Mouse (Mus musculus) myocyte (in vitro differentiated cells): ENCODE data around the gene Aars2. TPM values are rescaled to one million over a fixed set of nuclear protein-coding genes. Genes with fewer than 3 reads are reported as not detected.

ENCODE experiments used
- H3K27me3 ChIP-seq: one replicate; pipeline ENCODE4 v1.6.1; 2011; ENCODE audit not compliant: control insufficient read depth, insufficient read depth, insufficient read length
- H3K36me3 ChIP-seq: one replicate; pipeline ENCODE4 v1.6.1; 2011; ENCODE audit not compliant: control insufficient read depth, insufficient read depth
- H3K4me2 ChIP-seq: one replicate; pipeline ENCODE4 v1.6.1; 2011; ENCODE audit warnings: low read depth, control low read depth
- H3K4me3 ChIP-seq: one replicate; pipeline ENCODE4 v1.5.1; 2011; ENCODE audit warnings: mild to moderate bottlenecking, control low read depth, moderate library complexity
- H3K79me2 ChIP-seq: one replicate; pipeline ENCODE4 v1.6.1; 2011; ENCODE audit not compliant: control insufficient read depth, insufficient read depth
- H3ac ChIP-seq: one replicate; pipeline ENCODE4 v1.6.1; 2011; ENCODE audit not compliant: control insufficient read depth, insufficient read length
- CEBPB ChIP-seq: IDR thresholded peaks from 2 replicates; pipeline ENCODE4 v1.6.1; 2011; ENCODE audit warnings: mild to moderate bottlenecking, moderate library complexity; ENCODE audit not compliant: poor library complexity, insufficient read depth, severe bottlenecking
- E2F4 ChIP-seq: IDR thresholded peaks from one replicate; pipeline ENCODE4 v1.6.1; 2011; ENCODE audit warnings: mild to moderate bottlenecking, control low read depth, moderate library complexity; ENCODE audit not compliant: insufficient read depth
- MAX ChIP-seq: IDR thresholded peaks from one replicate; pipeline ENCODE4 v1.6.1; 2011; ENCODE audit warnings: low read depth, mild to moderate bottlenecking, control low read depth
- MYOD1 ChIP-seq, 3 experiments: IDR thresholded peaks; one replicate each; pipeline ENCODE4 v1.6.1; 2011; ENCODE audit warnings: control low read depth in 2 of 3, low read depth in 2 of 3, mild to moderate bottlenecking in 2 of 3, moderate library complexity in 1 of 3; ENCODE audit not compliant: insufficient read length in 2 of 3, control insufficient read depth in 1 of 3
- MYOG ChIP-seq, 3 experiments: IDR thresholded peaks; one replicate each; pipeline ENCODE4 v1.6.1; 2011; ENCODE audit warnings: control low read depth in 2 of 3, low read depth in 2 of 3, mild to moderate bottlenecking in 2 of 3; ENCODE audit not compliant: insufficient read length in 2 of 3, control insufficient read depth in 1 of 3, insufficient read depth in 1 of 3
- POLR2A ChIP-seq: IDR thresholded peaks from one replicate; pipeline ENCODE4 v1.6.1; 2011; ENCODE audit warnings: low read depth, mild to moderate bottlenecking, control low read depth, moderate library complexity; ENCODE audit not compliant: insufficient read length
- POLR2AphosphoS2 ChIP-seq: IDR thresholded peaks from one replicate; pipeline ENCODE4 v1.6.1; 2011; ENCODE audit warnings: low read depth, control low read depth; ENCODE audit not compliant: insufficient read length
- REST ChIP-seq: IDR thresholded peaks from one replicate; pipeline ENCODE4 v1.6.1; 2011; ENCODE audit warnings: mild to moderate bottlenecking, control low read depth, moderate library complexity; ENCODE audit not compliant: insufficient read depth, insufficient read length
- SRF ChIP-seq: IDR thresholded peaks from one replicate; pipeline ENCODE4 v1.6.1; 2011; ENCODE audit warnings: low read depth; ENCODE audit not compliant: control insufficient read depth, insufficient read length
- TCF12 ChIP-seq: IDR thresholded peaks from one replicate; pipeline ENCODE4 v1.6.1; 2011; ENCODE audit warnings: mild to moderate bottlenecking, control low read depth; ENCODE audit not compliant: poor library complexity, insufficient read depth, severe bottlenecking
- TCF3 ChIP-seq: IDR thresholded peaks from one replicate; pipeline ENCODE4 v1.6.1; 2011; ENCODE audit warnings: low read depth, control low read depth; ENCODE audit not compliant: insufficient read length
- USF1 ChIP-seq: IDR thresholded peaks from one replicate; pipeline ENCODE4 v1.6.1; 2011; ENCODE audit warnings: low read depth, mild to moderate bottlenecking, control low read depth, moderate library complexity
- polyA plus RNA-seq: library from polyadenylated mRNA; unstranded; fragments of >200 nt; fragmentation: generic; extraction: Trizol; gene quantifications from one replicate; pipeline ENCODE4 v1.2.1, GENCODE M21; 2012; ENCODE audit warnings: missing spikeins

Aars2 gene
- polyA plus RNA-seq, 1 experiment: 15.5 TPM

DNA sequence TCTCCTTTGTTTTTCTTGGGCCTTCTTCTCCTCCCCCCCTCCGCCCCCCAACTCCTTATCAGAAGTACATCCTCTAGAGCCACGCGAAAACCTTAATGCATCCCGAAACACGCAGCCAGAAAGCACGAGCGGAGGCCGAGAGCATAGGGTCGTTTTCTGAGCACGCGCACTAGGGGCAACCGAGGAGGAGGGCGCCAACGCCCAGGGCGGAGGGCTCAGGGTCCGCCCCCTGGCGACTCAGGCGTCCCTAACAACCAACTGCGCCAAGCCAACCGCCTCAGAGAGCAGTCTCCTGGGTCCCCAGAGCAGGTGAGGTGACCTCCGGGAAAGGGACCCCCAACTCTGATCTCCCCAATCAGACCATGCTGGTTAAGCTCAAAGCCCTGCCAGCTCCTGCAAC, 16.6 kb downstream of the Aars2 start, which contains the start of gene Tcte1:
Gene Tcte1 (plus strand): TSS at position 172 of the 400 bp plus-strand sequence.
- H3K4me3 ChIP-seq: no peak within 1 kb of the TSS
- H3K79me2 ChIP-seq: no peaks in the 10 kb centered on the region
- H3K36me3 ChIP-seq: no peaks in the 10 kb centered on the region
- no peak for TF ChIP-seq POLR2AphosphoS2
- TF ChIP-seq TCF3: no peak
- no peak for TF ChIP-seq SRF
- H3K27me3 ChIP-seq: peaks cover 37% of the 10 kb centered on the region
- H3ac ChIP-seq: no peak within 1 kb of the TSS
- H3K4me2 ChIP-seq: no peak within 1 kb of the TSS

DNA sequence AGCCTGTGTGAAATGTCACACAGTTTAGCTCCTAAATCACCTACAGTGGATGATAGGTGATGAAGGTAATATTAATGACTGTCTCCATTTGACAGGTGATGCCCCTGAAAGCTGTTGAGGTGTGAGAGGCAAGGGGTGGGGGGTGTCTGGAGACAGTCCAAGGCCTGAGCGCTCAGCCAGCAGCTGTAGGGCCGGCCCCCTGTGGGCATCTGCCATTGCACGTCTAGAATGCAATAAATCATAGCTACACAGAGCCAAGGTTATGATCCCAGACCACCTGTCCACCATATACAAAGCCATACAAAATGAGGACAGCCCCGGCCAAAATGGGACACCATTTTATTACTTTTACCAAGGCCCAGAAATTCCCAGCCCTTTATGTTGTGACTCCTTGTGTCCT, 18.3 kb downstream of the Aars2 start:
- no peak for TF ChIP-seq TCF12
- no peak for TF ChIP-seq MAX
- no peak for TF ChIP-seq SRF
- no peak for TF ChIP-seq MYOD1 (IDR thresholded peaks at IDR 0.05; ENCODE audit: control insufficient read depth in 1 of 3, insufficient read length in 2 of 3, low read depth in 2 of 3)
- TF ChIP-seq TCF3: no peak
- no peak for TF ChIP-seq USF1
- TF ChIP-seq POLR2A: no peak
- TF ChIP-seq E2F4: no peak
- TF ChIP-seq MYOG (IDR thresholded peaks at IDR 0.05; ENCODE audit: control insufficient read depth in 1 of 3, insufficient read depth in 1 of 3, insufficient read length in 2 of 3, low read depth in 2 of 3): no peak
- TF ChIP-seq CEBPB: no peak
- TF ChIP-seq REST: no peak
- TF ChIP-seq POLR2AphosphoS2: no peak
- Histone ChIP-seq H3K79me2 (no peaks in the 10 kb centered on the region), H3K27me3 (peaks cover 45% of the 10 kb centered on the region)

DNA sequence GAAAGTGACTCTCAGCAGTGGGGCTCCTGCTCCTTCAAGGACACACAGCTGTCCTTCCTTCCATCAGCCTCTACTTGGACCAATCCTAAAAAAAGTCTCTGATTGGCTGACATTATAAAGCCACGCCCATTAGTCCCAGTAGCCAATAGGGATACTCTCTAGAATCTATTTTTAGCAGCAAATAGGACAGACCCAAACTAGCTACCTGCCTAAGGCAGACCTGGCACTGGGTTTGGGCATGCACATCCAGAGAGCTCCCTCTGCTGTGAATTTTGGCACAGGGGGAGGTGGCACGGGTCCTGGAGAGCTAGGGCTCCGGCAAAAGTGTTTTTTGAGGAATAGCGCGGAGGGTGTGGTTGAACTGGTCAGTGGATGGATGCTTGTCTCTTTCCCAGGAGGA, 19.9 kb downstream of the Aars2 start:
- TF ChIP-seq POLR2AphosphoS2 (no peak), TCF12 (no peak), POLR2A (no peak), MYOG (IDR thresholded peaks at IDR 0.05; ENCODE audit: control insufficient read depth in 1 of 3, insufficient read depth in 1 of 3, insufficient read length in 2 of 3, low read depth in 2 of 3) (no peak), MAX (no peak), TCF3 (no peak), USF1 (no peak), E2F4 (no peak), SRF (no peak), CEBPB (no peak), MYOD1 (IDR thresholded peaks at IDR 0.05; ENCODE audit: control insufficient read depth in 1 of 3, insufficient read length in 2 of 3, low read depth in 2 of 3) (no peak), REST (no peak)
- Histone ChIP-seq H3K36me3 (no peaks in the 10 kb centered on the region), H3K79me2 (no peaks in the 10 kb centered on the region), H3ac (no peak overlapping the region), H3K4me3 (no peak overlapping the region), H3K27me3 (peaks cover 53% of the 10 kb centered on the region), H3K4me2 (no peak overlapping the region)

More for the DNA sequence above, 18.3 kb downstream of the Aars2 start:
- no peaks in the 10 kb centered on the region for H3K36me3 ChIP-seq
- no peak overlapping the region for H3K4me3 ChIP-seq
- H3K4me2 ChIP-seq: no peak overlapping the region
- no peak overlapping the region for H3ac ChIP-seq

DNA sequence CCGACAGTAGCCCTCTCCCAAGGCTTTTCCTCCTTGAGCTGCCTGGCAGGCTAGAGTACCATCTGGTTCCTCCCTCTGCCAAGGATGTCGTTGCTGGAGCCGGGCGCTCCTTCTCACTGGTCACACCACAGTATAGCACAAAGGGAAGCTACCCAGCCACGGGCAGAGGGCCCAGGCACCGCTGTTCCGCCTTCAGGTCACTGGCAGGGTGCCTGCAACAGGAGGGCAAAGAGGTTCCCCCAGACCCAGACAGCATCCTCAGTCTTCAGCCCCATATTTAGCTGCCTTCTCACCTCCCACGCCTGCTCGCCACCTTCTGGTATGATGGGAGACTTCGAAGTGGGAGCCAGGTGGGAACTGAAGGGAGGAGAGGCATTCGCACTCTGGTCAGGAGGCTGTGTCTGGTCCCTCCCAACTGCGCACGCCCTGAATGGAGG, 23.7 kb downstream of the Aars2 start:
- no peaks in the 10 kb centered on the region for H3K36me3 ChIP-seq
- no peak overlapping the region for H3ac ChIP-seq
- TF ChIP-seq MAX (no peak), MYOG (IDR thresholded peaks at IDR 0.05; ENCODE audit: control insufficient read depth in 1 of 3, insufficient read depth in 1 of 3, insufficient read length in 2 of 3, low read depth in 2 of 3) (no peak), POLR2A (no peak), MYOD1 (IDR thresholded peaks at IDR 0.05; ENCODE audit: control insufficient read depth in 1 of 3, insufficient read length in 2 of 3, low read depth in 2 of 3) (no peak), TCF3 (no peak), TCF12 (no peak), CEBPB (no peak), REST (no peak), POLR2AphosphoS2 (no peak), USF1 (no peak), E2F4 (no peak), SRF (no peak)
- peaks cover 50% of the 10 kb centered on the region for H3K27me3 ChIP-seq
- no peak overlapping the region for H3K4me3 ChIP-seq
- no peaks in the 10 kb centered on the region for H3K79me2 ChIP-seq
- H3K4me2 ChIP-seq: no peak overlapping the region

DNA sequence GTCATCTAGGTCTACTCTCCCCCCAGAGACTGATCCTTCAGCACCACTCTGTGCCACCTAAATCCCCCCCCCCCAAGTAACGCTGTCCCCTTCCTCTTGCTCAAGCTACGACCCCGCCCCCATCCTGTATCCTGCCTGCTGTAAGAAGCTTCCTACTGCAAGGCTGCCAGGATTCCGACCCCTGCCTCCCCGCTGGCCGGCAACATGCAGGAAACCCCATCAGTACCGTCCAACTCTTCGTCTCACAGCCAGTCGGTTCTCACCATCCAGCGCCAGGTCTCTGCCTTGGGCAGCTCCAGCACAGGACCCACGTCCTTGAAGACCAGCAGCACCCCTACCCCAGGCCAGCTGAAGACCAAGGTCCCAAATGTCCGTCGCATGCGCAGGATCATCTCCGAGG, 26.3 kb downstream of the Aars2 start:
- TF ChIP-seq MYOG (IDR thresholded peaks at IDR 0.05; ENCODE audit: control insufficient read depth in 1 of 3, insufficient read depth in 1 of 3, insufficient read length in 2 of 3, low read depth in 2 of 3) (no peak), SRF (no peak), USF1 (no peak), POLR2A (no peak), REST (no peak)
- no peak overlapping the region for H3K4me3 ChIP-seq
- H3K79me2 ChIP-seq: no peaks in the 10 kb centered on the region
- peaks cover 57% of the 10 kb centered on the region for H3K27me3 ChIP-seq
- H3K36me3 ChIP-seq: no peaks in the 10 kb centered on the region
- H3K4me2 ChIP-seq: no peak overlapping the region
- H3ac ChIP-seq: no peak overlapping the region
